Mouse (Mus musculus) forelimb bud, embryonic 11.5 days (tissue): ENCODE results near the gene Smpd1.

ENCODE experiments used
- DNase-seq: peaks from one replicate; pipeline ENCODE4 v3.0.0-alpha.2; 2012; ENCODE audit warnings: low read depth, low spot score

Smpd1 gene

DNA sequence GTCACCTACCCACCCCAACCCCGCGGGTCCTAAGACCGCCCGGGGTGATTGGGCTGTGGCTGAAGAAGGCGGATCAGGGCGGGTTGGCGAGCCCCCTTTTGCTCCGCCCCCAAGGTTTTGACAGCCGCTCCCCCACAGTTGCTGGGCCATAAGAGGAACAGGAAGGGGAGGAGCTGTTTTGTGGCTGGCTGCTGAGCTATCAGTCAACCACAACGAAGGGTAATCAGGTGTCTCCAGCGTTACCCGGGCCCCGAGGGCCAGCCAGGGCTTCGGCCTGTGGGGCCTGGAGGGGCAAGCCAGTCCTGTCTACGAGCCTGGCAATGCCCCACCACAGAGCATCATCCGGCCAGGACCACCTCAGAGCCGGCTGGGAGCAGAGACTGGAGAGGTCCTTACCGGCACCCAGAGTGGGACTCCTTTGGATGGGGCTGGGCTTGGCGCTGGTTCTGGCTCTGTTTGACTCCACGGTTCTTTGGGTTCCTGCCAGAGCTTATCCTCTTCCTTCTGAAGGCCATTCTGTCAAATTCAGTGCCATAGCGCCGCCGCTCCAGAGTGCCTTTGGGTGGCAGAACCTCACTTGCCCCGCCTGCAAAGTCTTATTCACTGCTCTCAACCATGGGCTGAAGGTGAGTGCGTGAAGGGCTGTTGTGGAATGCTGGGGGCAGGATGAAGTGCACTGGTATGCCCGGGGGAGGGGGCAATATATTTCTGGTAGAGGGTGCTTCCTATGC lies at the start of gene Smpd1:
Smpd1 (plus strand) TSS at position 149 of the 731 bp plus-strand sequence.
- peak; percentile 81 for DNase-seq

DNA sequence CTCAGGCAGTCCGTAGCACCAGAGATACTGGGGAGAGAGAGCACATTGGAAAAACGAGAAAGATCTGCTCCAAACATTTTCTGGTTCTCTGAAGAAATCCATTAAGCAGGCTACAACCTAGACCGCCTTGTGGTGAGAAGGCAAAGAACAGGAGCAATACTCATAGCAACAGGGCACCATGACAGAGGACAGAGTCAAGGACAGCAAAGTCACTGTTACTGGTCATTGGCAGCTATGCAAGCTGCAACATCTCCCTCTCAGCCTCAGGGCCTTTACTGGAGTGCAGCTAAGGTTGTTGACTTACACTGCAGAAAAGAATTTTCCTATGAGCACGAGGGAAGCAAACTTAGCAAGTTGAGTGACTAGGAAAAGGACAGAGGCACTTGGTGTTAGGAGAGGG lies 46.9 kb upstream of the Smpd1 start:
- no peak for DNase-seq

DNA sequence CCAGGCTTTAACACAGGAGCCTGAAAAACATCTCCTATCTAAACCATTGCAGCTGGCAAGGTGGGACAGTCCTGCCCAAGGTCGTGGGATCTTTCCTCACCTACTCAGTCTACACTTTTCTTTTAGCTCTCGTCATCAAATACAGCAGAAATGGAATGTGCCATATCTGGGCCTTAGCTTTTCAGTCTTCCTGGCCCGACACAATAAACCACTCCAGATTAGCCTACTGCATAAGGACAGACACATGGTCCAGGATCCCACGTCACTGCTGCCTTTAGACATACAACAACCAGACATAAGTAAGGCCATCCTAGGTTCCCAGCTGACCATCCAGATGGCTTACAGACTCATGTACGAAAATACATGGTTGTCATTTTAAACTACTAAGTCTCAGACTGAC lies 44.0 kb upstream of the Smpd1 start:
- DNase-seq, result no peak

DNA sequence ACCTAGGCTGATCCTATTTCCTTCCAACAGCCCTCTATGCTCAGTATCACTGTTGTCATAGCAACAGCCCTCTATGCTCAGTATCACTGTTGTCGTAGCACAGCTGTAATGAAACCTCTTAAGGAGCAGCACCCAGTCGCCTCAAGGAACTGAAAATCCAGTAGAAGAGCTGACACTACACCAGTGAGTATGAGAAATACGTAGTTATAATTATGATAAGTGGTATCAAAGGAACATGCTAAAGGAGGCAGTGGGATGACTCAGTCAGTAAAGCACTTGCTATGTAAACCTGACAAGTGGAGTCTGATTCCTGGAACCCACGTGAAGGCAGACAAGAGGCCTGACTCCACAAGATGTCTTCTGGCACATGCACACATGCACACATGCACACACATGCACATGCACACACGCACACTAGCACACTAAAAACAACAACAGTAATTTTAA lies 40.3 kb upstream of the Smpd1 start:
- DNase-seq, result no peak

GRCm38 (mm10) chr7:105514561-105514960 lies 39.6 kb upstream of the Smpd1 start:
- DNase-seq, result no peak

DNA sequence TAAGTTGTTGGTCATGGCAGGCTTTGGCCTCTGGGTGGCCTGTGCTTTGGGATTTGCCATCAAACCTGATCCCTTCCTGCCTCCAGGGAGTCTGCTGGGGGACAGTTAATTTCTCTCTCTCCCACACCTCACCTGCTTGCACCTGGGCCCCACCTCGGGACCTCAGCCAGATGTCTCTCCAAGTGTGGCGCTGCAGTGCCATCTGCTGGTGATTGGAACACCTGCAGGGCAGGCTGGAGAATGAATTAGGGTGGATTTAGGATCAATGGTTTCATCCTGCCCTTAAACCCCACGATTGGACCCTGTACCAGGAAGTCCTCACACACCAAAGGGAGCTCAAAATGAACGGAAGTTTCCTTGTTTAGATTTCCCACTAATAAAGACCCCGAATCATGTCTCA lies 39.0 kb upstream of the Smpd1 start:
- peak; percentile 63 for DNase-seq

DNA sequence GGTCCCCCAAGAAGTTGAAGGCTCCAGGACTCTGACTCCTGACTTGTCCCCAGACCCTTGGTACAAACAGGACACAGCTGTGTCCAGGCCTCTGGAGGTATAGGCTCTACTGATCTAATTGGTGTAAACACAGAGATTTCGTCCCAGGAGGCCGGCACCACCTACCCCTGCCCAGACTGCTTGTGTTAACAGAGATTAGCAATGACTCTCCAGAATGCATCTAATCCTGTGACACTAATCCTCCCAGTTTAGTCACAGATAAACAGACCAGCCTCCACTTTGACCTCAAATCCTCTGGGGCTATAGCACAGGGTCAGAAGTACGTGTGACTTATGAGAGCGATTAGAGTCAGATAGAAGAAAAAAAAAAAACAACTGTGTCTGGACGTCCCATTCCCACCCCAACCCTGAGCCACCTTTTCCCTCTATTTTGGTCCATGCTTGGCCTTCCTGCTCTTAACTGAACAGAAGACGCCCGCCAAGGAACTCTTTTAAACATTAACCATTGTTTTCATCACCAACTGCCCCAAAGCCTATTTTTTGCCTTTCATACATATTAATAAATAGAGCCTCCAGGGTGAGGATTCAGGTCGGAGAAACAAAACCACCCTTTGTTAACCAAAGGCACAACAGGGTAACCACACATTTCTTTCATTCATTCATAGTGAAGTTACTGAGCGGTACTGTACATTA lies 37.3 kb upstream of the Smpd1 start:
- no peak for DNase-seq

DNA sequence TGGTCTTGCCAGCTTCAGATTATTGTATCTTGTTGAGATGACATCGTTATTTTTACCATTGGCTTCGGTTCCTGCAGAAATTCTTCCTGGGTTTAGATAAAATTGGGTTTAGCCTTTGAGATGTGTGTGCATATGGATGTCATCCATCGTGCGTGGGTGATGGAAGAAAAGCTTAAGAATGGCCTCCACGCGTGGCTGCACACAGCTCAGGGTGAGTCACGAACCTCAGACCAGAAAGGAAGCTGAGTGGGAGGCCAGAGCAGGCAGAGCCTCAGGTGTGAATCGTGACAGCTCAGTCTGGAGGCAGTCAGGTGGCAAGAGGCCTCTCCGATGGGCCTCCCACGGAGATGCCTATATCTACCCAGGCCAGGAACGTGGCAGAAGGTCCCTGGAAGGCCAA lies 34.8 kb upstream of the Smpd1 start:
- DNase-seq, result no peak

DNA sequence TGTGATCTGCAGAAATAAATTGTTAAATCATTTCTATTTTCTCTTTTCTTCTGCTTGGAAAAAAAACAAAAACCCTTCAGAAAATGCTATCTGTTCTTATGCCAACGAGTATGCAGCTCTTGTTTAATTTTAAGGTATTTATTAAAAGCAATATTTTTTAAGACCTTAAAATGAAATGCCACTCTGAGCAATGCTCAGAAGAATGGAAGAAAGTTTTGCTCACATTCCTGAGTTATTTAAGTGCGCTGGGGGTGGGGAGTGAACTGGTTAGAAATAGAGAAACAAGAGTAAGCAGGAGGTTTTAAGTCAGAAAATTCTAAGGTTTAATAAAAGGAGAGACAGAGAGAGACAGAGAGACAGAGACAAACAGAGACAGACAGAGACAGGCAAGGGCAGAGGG lies 34.4 kb upstream of the Smpd1 start:
- DNase-seq, result no peak

DNA sequence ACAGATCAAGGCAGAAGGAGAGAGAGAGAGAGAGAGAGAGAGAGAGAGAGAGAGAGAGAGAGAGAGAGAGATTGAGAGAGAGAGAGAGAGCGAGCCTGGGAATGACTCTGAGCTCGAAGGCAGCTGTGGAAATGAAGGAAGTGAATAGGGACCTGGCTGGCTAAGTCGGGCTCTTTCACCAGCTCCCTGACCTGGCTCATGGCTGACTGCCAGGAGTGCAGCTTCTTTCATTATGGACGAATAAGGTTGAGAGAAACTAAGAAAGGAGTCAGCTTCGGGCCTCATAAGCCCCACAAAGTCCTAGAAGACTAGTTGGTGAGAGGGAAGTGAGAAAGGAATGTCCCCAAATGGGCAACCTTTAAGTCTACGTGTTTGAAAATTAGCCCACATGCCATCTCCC lies 34.0 kb upstream of the Smpd1 start:
- DNase-seq, result peak; percentile 14

- DNase-seq, result no peak
These were observed 29.9 kb upstream of the Smpd1 start for GRCm38 (mm10) chr7:105524222-105524621.

- peak; percentile 30 for DNase-seq
These were observed 26.7 kb upstream of the Smpd1 start for GRCm38 (mm10) chr7:105527306-105527937.

- DNase-seq, result no peak
These were observed 26.1 kb upstream of the Smpd1 start for GRCm38 (mm10) chr7:105528094-105528493.

- no peak for DNase-seq
These were observed 20.0 kb upstream of the Smpd1 start for GRCm38 (mm10) chr7:105534162-105534561.

DNA sequence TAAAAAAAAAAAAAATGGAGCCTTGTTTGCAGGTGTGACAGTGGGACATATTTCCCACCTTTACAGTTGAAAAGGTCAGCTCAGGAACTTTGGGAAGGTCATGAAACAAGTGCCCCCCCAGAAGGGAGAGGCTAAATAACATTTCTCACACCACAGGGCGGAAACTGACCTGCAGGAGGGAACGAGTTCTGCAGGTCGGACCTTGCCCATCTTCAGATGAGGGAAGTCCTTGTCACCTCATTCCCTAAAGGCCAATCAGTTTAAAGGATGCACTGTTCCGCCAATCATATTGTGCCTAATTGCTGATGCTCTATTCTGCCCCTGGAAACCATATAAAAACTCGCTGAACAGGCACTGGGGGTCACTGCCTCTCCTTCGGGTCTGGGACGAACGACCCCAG lies 8.2 kb upstream of the Smpd1 start:
- no peak for DNase-seq

DNA sequence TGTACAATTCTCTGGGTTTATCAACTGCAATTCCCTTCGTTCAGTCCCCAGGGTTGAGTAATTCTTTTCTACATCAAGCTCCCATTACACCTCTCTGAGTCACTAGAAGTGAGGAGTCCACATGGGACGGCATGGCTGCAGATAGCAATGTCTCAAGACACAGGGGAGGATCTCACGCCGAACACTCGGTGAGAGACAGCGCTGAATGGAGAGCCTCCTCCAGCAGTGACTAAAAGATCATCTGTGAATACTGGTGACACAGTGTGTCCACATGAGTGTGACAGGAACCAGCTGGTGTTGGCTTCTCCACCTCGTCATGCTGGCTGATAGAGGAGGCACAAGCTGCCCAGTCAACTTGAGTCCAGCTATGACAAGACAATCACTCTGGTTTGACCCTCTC lies 6.2 kb upstream of the Smpd1 start:
- DNase-seq, result no peak

DNA sequence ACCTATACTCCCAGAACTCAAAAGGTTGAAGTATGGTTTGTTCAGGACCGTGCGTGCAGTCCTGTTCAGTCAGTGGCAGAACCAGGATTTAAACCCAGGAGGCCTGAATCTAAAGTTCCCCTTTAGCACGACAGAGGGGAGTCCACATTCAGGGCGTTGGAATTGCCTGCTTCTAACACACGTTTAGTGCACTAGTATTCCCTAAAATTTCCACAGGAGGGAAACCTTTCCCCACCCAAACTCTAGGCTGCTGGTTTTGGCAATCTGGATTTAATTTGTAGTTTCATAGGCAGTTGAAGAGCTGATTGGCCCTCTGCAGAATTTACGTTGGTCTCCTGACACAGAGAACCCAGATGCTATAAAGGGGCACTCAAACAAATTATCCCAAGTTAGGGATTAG lies 5.1 kb upstream of the Smpd1 start:
- DNase-seq, result peak; percentile 91

DNA sequence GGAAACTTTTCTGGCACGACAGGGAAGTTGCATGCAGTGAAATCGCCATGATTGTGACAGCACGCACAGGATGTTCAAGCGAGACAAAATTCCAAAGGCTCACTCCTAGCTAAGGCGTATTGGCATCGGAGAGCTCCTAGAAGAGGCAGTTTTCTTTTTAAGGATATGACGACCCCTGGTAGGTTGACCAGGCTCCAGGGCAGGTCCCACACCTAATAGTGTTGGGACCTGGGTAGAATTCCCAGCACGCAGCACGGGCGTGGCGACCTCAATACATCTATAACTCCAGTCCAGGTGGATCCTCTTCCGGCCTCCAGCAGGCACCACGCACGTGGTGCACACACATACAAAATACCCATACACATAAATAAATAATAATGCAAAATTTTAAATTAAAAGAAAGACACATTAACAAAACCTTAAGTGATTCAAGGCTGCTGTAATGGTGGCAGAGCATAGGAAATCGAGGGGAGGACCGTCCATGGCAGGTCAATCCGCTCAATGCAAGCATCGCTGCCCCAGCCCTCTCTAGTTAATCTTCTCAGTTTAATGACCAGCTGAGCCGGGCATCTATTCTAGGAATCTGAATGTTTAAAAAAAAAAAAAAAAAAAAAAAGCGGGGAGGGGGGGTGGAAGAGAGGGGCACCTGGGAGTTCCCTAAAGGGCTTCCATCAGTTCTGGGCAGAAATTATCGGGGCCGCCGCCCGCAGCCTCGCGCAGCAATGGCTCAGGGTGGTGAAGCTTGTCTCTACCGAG lies 526 bp upstream of the Smpd1 start:
- no peak for DNase-seq

DNA sequence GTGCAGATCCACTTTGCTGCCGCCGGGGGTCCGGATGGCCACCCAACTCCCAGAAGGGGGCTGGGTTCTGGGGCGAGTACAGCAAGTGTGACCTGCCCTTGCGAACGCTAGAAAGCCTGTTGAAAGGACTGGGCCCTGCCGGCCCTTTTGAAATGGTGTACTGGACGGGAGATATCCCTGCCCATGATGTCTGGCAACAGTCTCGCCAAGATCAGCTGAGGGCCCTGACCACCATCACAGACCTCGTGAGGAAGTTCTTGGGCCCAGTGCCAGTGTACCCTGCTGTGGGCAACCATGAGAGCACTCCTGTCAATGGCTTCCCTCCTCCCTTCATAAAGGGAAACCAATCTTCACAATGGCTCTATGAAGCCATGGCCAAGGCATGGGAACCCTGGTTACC lies 1.4 kb downstream of the Smpd1 start:
- DNase-seq, result no peak

GRCm38 (mm10) chr7:105556406-105556805 lies 2.2 kb downstream of the Smpd1 start:
- DNase-seq, result no peak

DNA sequence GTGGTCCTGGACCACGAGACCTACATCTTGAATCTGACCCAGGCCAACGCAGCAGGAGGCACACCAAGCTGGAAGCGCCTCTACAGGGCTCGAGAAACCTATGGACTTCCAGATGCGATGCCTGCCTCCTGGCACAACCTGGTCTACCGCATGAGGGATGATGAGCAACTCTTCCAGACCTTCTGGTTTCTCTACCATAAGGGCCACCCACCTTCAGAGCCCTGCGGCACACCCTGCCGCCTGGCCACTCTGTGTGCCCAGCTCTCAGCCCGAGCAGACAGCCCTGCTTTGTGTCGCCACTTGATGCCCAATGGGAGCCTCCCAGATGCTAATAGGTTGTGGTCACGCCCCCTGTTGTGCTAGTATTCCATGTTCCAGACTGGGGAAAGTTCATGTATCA lies 3.5 kb downstream of the Smpd1 start:
- no peak for DNase-seq

- no peak for DNase-seq
These were observed 4.9 kb downstream of the Smpd1 start for GRCm38 (mm10) chr7:105559016-105559415.
